Comparison of ENCODE assay signal across 11 mouse cellular contexts in the genomic region with DNA sequence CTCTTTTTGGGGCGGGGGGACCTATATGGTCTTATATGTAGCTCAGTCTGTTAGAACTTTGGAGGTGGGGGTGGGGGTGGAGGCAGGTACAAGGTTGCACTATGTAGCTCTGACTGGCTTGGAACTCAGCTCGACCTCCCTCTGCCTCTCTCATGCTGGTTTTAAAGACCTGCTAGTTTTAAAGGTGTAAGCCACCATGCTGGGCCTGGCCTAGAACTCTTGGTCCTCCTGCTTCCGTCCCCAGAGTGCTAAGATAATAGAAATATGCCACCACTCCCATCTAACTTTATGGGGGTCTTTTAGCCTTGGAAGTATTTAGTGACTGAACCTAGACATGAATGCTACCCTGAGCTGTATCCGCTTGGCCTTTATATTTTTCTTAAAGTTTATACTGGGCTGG.
DNase-seq lines count a peak whose midpoint lies in the region; ATAC-seq and TF ChIP-seq lines count a peak whose summit lies in the region.
"Had no signal": no experiment of that assay in that cellular context is flagged by ENCODE, and none has a peak within 500 bp of the region (broad histone marks: within the 10 kb centered on the region; RNA-seq: fewer than 3 reads in every experiment).

No protein-coding gene starts in this region.

- H3K4me1 ChIP-seq in heart, embryonic 12.5 days (replicated peaks), result peaks cover 4% of the 10 kb centered on the region; the same call in 1 of the 2 replicates
- H3K4me1 ChIP-seq in forebrain, embryonic 13.5 days, result peaks cover 19% of the 10 kb centered on the region
- peaks cover 21 to 28% of the 10 kb centered on the region in 2 experiments for H3K4me1 ChIP-seq in liver, embryonic 14.5 days (replicated peaks; ENCODE audit: control insufficient read depth in 2 of 2, insufficient read depth in 2 of 2, low read length in 1 of 2)

- H3K4me2 ChIP-seq in heart, embryonic 12.5 days, result peak overlapping the region; percentile 36
- peak overlapping the region; percentile 33 for H3K4me2 ChIP-seq in forebrain, embryonic 13.5 days
- H3K4me2 ChIP-seq in liver, embryonic 14.5 days (ENCODE audit: low read depth), result peak overlapping the region; percentile 77

- intact Hi-C loops in heart, postnatal 25 days (cut with DNase I), result no loop called here

- TF ChIP-seq CTCF in liver, embryonic 14.5 days (IDR thresholded peaks at IDR 0.05; ENCODE audit: low read depth), result no peak

- TF ChIP-seq EP300 in liver, embryonic 14.5 days (IDR thresholded peaks at IDR 0.05; ENCODE audit: low read depth), result no peak

- no peak for DNase-seq in heart, postnatal 25 days (ENCODE audit: low spot score)
- peak; percentile 64 for DNase-seq in R1 (ENCODE audit: low read depth, low spot score)
- no peak for DNase-seq in liver, embryonic 14.5 days (ENCODE audit: low read depth in 3 of 3, low spot score in 3 of 3)
- no peak for DNase-seq in kidney, adult 11 months
- no peak for DNase-seq in B cell, adult 2 months
- DNase-seq in layer of hippocampus, postnatal 25 days (ENCODE audit: extremely low spot score in 1 of 2, low spot score in 1 of 2), result no peak
- DNase-seq: lung, postnatal 14 days; right cerebral cortex, postnatal 25 days had no signal

- H3K9me3 ChIP-seq in heart, embryonic 12.5 days (replicated peaks), result no peaks in the 10 kb centered on the region
- no peaks in the 10 kb centered on the region for H3K9me3 ChIP-seq in forebrain, embryonic 13.5 days (replicated peaks)
- no peaks in the 10 kb centered on the region for H3K9me3 ChIP-seq in liver, embryonic 14.5 days (ENCODE audit: control insufficient read depth, low read length)

- no peak overlapping the region for H3K9ac ChIP-seq in heart, embryonic 12.5 days
- H3K9ac ChIP-seq in forebrain, embryonic 13.5 days, result no peak overlapping the region
- peak overlapping the region; percentile 72 for H3K9ac ChIP-seq in liver, embryonic 14.5 days (replicated peaks)

- H3K27ac ChIP-seq in heart, embryonic 12.5 days (ENCODE audit: poor library complexity, severe bottlenecking), result no peak overlapping the region
- H3K27ac ChIP-seq in forebrain, embryonic 13.5 days, result no peak overlapping the region
- H3K27ac ChIP-seq in liver, embryonic 14.5 days, result peak overlapping the region; percentile 55

- 67% methylated on average over 4 of the region's 4 CpGs for WGBS in heart, embryonic 12.5 days
- 59% methylated on average over 4 of the region's 4 CpGs for WGBS in forebrain, embryonic 13.5 days
- WGBS in liver, embryonic 14.5 days (ENCODE audit: insufficient replicate concordance), result 62% methylated on average over 4 of the region's 4 CpGs

- no peaks in the 10 kb centered on the region for H3K36me3 ChIP-seq in heart, embryonic 12.5 days
- no peaks in the 10 kb centered on the region; the same call in 1 of the 2 replicates for H3K36me3 ChIP-seq in forebrain, embryonic 13.5 days (ENCODE audit: poor library complexity, severe bottlenecking)
- H3K36me3 ChIP-seq in liver, embryonic 14.5 days (replicated peaks; ENCODE audit: control insufficient read depth, insufficient read depth, low read depth), result peaks cover 17% of the 10 kb centered on the region

- H3K4me3 ChIP-seq in heart, embryonic 12.5 days, result no peak overlapping the region
- H3K4me3 ChIP-seq in forebrain, embryonic 13.5 days, result 0 out of 2 replicates have a peak overlapping the region, but pooled peaks have one; percentile 3
- H3K4me3 ChIP-seq in liver, embryonic 14.5 days (ENCODE audit: insufficient read depth in 1 of 2, low read depth in 2 of 2, low read length in 2 of 2), result peak overlapping the region; percentile 78 to 93

- no peaks in the 10 kb centered on the region for H3K27me3 ChIP-seq in heart, embryonic 12.5 days (replicated peaks)
- no peaks in the 10 kb centered on the region for H3K27me3 ChIP-seq in forebrain, embryonic 13.5 days
- no peaks in the 10 kb centered on the region for H3K27me3 ChIP-seq in liver, embryonic 14.5 days (ENCODE audit: control insufficient read depth, insufficient read depth, low read length)

- ATAC-seq in heart, embryonic 12.5 days (ENCODE audit: insufficient number of reproducible peaks, low FRiP score), result no peak
- no peak for ATAC-seq in forebrain, embryonic 13.5 days
- no peak for ATAC-seq in liver, embryonic 14.5 days (ENCODE audit: insufficient read depth)
- ATAC-seq: activated CD4-positive, CD25-positive, alpha-beta regulatory T cell, adult 4 months had no signal
